Mouse (Mus musculus): ENCODE measurements around the gene Medag.

Medag gene

GRCm38 (mm10) chr5:149385228-149385961 is 26.2 kb upstream of the Medag start:
- DNase-seq (ENCODE audit: low spot score): no peak

GRCm38 (mm10) chr5:149386294-149386850 is 25.2 kb upstream of the Medag start:
- DNase-seq (ENCODE audit: low spot score): no peak

GRCm38 (mm10) chr5:149388947-149389346 is 22.6 kb upstream of the Medag start:
- no peak for DNase-seq (ENCODE audit: low spot score)

GRCm38 (mm10) chr5:149389548-149390211 is 21.9 kb upstream of the Medag start:
- DNase-seq (ENCODE audit: low spot score): no peak

- no peak for DNase-seq (ENCODE audit: low spot score)
Measured at GRCm38 (mm10) chr5:149391574-149392375, 19.8 kb upstream of the Medag start.

GRCm38 (mm10) chr5:149392420-149392988 is 19.0 kb upstream of the Medag start:
- no peak for DNase-seq (ENCODE audit: low spot score)

- DNase-seq (ENCODE audit: low spot score): no peak
Measured at GRCm38 (mm10) chr5:149401446-149401975, 10.0 kb upstream of the Medag start.

GRCm38 (mm10) chr5:149402029-149402428 is 9.5 kb upstream of the Medag start:
- no peak for DNase-seq (ENCODE audit: low spot score)

- DNase-seq (ENCODE audit: low spot score): no peak
Measured at GRCm38 (mm10) chr5:149403386-149403785, 8.2 kb upstream of the Medag start.

- DNase-seq (ENCODE audit: low spot score): no peak
Measured at GRCm38 (mm10) chr5:149404710-149405109, 6.8 kb upstream of the Medag start.

- no peak for DNase-seq (ENCODE audit: low spot score)
Measured at GRCm38 (mm10) chr5:149406791-149407276, 4.7 kb upstream of the Medag start.

- no peak for DNase-seq (ENCODE audit: low spot score)
Measured at GRCm38 (mm10) chr5:149409502-149409901, 2.0 kb upstream of the Medag start.

GRCm38 (mm10) chr5:149412194-149412575 is 636 bp downstream of the Medag start:
- no peak for DNase-seq (ENCODE audit: low spot score)

GRCm38 (mm10) chr5:149412671-149413070 is 1.1 kb downstream of the Medag start:
- no peak for DNase-seq (ENCODE audit: low spot score)

GRCm38 (mm10) chr5:149414369-149415167 is 3.0 kb downstream of the Medag start:
- DNase-seq (ENCODE audit: low spot score): no peak

- no peak for DNase-seq (ENCODE audit: low spot score)
Measured at GRCm38 (mm10) chr5:149417381-149417780, 5.8 kb downstream of the Medag start.

GRCm38 (mm10) chr5:149426525-149426924 is 15.0 kb downstream of the Medag start:
- DNase-seq (ENCODE audit: low spot score): no peak

- DNase-seq (ENCODE audit: low spot score): no peak
Measured at GRCm38 (mm10) chr5:149427277-149428060, 15.9 kb downstream of the Medag start.

GRCm38 (mm10) chr5:149428347-149428746 is 16.8 kb downstream of the Medag start:
- no peak for DNase-seq (ENCODE audit: low spot score)

- no peak for DNase-seq (ENCODE audit: low spot score)
Measured at GRCm38 (mm10) chr5:149428810-149429255, 17.3 kb downstream of the Medag start.
